Mouse (Mus musculus) heart, adult 2 months (tissue): ENCODE measurements at regions not wholly inside any gene's neighbourhood (a gene's known extent, or its start where the extent isn't known, plus 50 kb on each side); places are given as distances from the start of the nearest gene placed in this dataset.

Source experiments
- CTCF ChIP-seq: fragments of 200-600 bp; IDR thresholded peaks from 2 replicates; pipeline ENCODE4 v1.8.1; 2022; ENCODE audit warnings: antibody characterized with exemption, mild to moderate bottlenecking, moderate library complexity
- POLR2A ChIP-seq: fragments of 200-500 bp; IDR thresholded peaks from 2 replicates; pipeline ENCODE4 v1.6.1; 2011; ENCODE audit warnings: mild to moderate bottlenecking, low read depth, low read length, control low read depth; ENCODE audit not compliant: insufficient read depth

DNA sequence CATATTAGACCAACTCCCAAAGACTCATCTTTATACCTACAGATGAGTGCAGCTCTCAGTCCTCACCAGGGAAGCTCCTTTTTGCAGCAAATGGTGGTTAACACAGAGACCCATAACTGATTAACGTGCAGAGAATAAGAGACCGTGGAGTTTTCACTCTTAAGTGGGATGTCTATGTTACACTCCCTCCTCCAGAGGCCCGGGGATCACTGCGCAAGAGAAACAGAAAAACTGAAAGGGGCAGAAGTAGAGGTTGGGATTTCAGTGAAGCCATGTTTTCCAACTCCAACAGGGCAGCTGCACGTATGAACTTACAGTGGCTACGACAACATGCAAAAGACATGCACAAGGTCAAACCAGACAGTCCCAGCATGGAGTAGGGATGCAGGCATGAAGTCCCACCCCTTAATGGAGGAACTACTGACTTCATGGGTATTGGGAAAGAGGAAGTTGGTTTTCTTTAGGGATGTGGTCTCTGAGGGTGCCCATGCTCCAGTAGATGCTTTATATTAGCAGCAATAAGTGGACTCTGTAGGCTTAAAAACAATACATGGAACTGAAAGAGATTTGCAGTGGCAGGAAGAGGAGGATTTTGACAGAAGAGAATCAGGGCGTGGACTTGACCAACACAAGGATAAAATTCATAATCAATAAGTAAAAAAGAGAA, 80.8 kb upstream of the Rai14 start:
- TF ChIP-seq POLR2A (no peak), CTCF (no peak)
